8 mouse cellular contexts compared by ENCODE assay signal in the genomic region with DNA sequence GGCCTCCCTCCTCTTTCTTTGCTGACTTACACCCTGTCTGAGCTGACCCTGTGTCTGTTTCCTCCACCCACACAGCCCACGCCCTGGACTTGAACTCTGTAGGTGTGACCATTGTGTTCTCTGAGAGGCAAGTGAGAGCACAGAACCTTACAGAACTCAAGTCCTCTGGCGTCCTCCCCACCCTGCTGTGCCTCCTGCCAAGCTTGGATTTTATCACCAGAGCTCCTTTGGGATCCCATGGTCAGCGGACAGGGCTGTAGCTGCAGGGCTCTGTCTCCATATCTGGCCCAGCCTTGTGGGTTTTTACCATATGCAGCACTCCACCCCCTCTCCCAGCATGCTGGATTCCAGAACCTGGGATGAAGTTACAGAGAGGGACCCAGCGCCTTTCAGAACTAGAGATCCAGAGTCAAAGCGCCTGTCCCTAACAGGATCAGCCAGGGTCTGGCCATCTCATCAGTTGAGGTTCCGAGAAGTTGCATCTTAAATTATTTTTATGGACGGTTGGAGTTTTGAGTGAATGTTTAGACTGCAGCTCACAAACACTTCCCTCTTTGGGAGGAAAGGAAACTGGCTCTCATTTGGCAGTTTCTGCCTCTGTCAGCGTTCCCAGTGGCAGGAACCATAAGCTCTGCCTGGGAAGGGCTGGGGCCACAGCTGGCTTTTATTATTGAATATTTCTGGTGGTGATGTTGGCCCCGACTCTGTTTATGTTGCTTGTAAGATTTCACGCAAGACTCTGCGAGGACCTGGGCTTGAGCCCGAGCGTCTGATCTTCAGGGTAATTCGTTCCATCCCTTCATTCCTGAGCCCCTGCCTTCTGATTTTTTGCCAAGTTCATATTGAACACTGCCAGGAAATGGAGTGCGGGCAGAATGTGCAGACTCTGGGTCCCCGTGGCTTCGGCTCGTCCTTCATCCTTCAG.
DNase-seq lines count a peak whose midpoint lies in the region; ATAC-seq and TF ChIP-seq lines count a peak whose summit lies in the region.

No protein-coding gene starts in this region.

- WGBS in hindbrain, embryonic 11.5 days, result 62% methylated on average over 18 of the region's 18 CpGs
- 18% methylated on average over 18 of the region's 18 CpGs for WGBS in limb, embryonic 12.5 days
- WGBS in midbrain, postnatal 0 days, result 59% methylated on average over 18 of the region's 18 CpGs

- H3K79me3 ChIP-seq in C2C12 (ENCODE audit: low read depth), result no peaks in the 10 kb centered on the region

- ATAC-seq in hindbrain, embryonic 11.5 days (ENCODE audit: low FRiP score), result no peak
- peak; percentile 59 for ATAC-seq in limb, embryonic 12.5 days (ENCODE audit: insufficient number of reproducible peaks, insufficient read depth, low FRiP score, low TSS enrichment, low read depth)
- no peak for ATAC-seq in midbrain, postnatal 0 days (ENCODE audit: low FRiP score)
- ATAC-seq in activated CD4-positive, CD25-positive, alpha-beta regulatory T cell, adult 4 months, result no peak
- ATAC-seq in erythroblast, adult 5-6 weeks (replicated peaks; ENCODE audit: low FRiP score, poor library complexity, severe bottlenecking), result no peak

- DNase-seq in adrenal gland, adult 8-10 months, result peak; percentile 28
- peak; percentile 83 for DNase-seq in gastrocnemius, adult 18-20 months (ENCODE audit: low spot score)
- DNase-seq in hindbrain, embryonic 11.5 days (ENCODE audit: low spot score), result no peak
- peak; percentile 71 for DNase-seq in midbrain, postnatal 0 days (ENCODE audit: low spot score)

- no peak overlapping the region for H3K9ac ChIP-seq in hindbrain, embryonic 11.5 days (ENCODE audit: low read depth, low read length)
- peak overlapping the region; percentile 18; the same call in 1 of the 2 replicates for H3K9ac ChIP-seq in limb, embryonic 12.5 days (replicated peaks)
- no peak overlapping the region for H3K9ac ChIP-seq in midbrain, postnatal 0 days (replicated peaks; ENCODE audit: low read length, poor library complexity, severe bottlenecking)

- peak overlapping the region; percentile 3 for H3ac ChIP-seq in C2C12 (ENCODE audit: control insufficient read depth, insufficient read length, low read depth)

- no peak for TF ChIP-seq CTCF in C2C12 (IDR thresholded peaks at IDR 0.05; ENCODE audit: control insufficient read depth, insufficient read depth, insufficient read length)
- no peak for TF ChIP-seq CTCF in midbrain, postnatal 0 days (IDR thresholded peaks at IDR 0.05)

- H3K4me3 ChIP-seq in C2C12 (ENCODE audit: insufficient read depth, poor library complexity, severe bottlenecking), result no peak overlapping the region
- H3K4me3 ChIP-seq in hindbrain, embryonic 11.5 days (ENCODE audit: low read depth, low read length), result no peak overlapping the region
- H3K4me3 ChIP-seq in limb, embryonic 12.5 days (replicated peaks), result no peak overlapping the region
- H3K4me3 ChIP-seq in midbrain, postnatal 0 days (ENCODE audit: low read depth, low read length), result no peak overlapping the region

- H3K4me2 ChIP-seq in hindbrain, embryonic 11.5 days (replicated peaks; ENCODE audit: low read depth, low read length), result no peak overlapping the region
- peak overlapping the region; percentile 41 for H3K4me2 ChIP-seq in limb, embryonic 12.5 days
- no peak overlapping the region for H3K4me2 ChIP-seq in midbrain, postnatal 0 days (ENCODE audit: low read depth, low read length, poor library complexity, severe bottlenecking)

- no peaks in the 10 kb centered on the region for H3K36me3 ChIP-seq in C2C12 (ENCODE audit: control insufficient read depth, insufficient read depth)
- H3K36me3 ChIP-seq in hindbrain, embryonic 11.5 days (ENCODE audit: control insufficient read depth, insufficient read depth, low read length), result no peaks in the 10 kb centered on the region
- H3K36me3 ChIP-seq in limb, embryonic 12.5 days, result no peaks in the 10 kb centered on the region
- H3K36me3 ChIP-seq in midbrain, postnatal 0 days (ENCODE audit: insufficient read depth, low read length), result no peaks in the 10 kb centered on the region

- 0 out of 2 replicates have a peak overlapping the region, but pooled peaks have one; percentile 36 for H3K27ac ChIP-seq in hindbrain, embryonic 11.5 days (ENCODE audit: low read depth, low read length)
- H3K27ac ChIP-seq in limb, embryonic 12.5 days, result peak overlapping the region; percentile 97
- no peak overlapping the region for H3K27ac ChIP-seq in midbrain, postnatal 0 days (ENCODE audit: low read depth, low read length)

- H3K9me3 ChIP-seq in hindbrain, embryonic 11.5 days (ENCODE audit: control insufficient read depth, low read length), result no peaks in the 10 kb centered on the region
- no peaks in the 10 kb centered on the region for H3K9me3 ChIP-seq in limb, embryonic 12.5 days
- H3K9me3 ChIP-seq in midbrain, postnatal 0 days (ENCODE audit: low read length), result no peaks in the 10 kb centered on the region

- H3K79me2 ChIP-seq in C2C12 (ENCODE audit: control insufficient read depth, insufficient read depth), result no peaks in the 10 kb centered on the region

- no peaks in the 10 kb centered on the region for H3K4me1 ChIP-seq in hindbrain, embryonic 11.5 days (replicated peaks; ENCODE audit: control insufficient read depth, insufficient read depth, low read length)
- peaks cover 46% of the 10 kb centered on the region for H3K4me1 ChIP-seq in limb, embryonic 12.5 days (replicated peaks)
- no peaks in the 10 kb centered on the region; the same call in 1 of the 2 replicates for H3K4me1 ChIP-seq in midbrain, postnatal 0 days (ENCODE audit: insufficient read depth, low read length)

- H3K27me3 ChIP-seq in C2C12 (ENCODE audit: control insufficient read depth, insufficient read depth, insufficient read length), result no peaks in the 10 kb centered on the region
- no peaks in the 10 kb centered on the region for H3K27me3 ChIP-seq in hindbrain, embryonic 11.5 days (ENCODE audit: control insufficient read depth, insufficient read depth, low read length)
- peaks cover 10% of the 10 kb centered on the region; the same call in 1 of the 2 replicates for H3K27me3 ChIP-seq in limb, embryonic 12.5 days
- no peaks in the 10 kb centered on the region for H3K27me3 ChIP-seq in midbrain, postnatal 0 days (ENCODE audit: insufficient read depth, low read length)

TF ChIP-seq in C2C12, 6 proteins besides CTCF, POLR2A, EP300 and RAD21:
- no peak for TF ChIP-seq MAX (IDR thresholded peaks at IDR 0.05)
TF ChIP-seq in C2C12: peak in this region for 0.
